Mouse (Mus musculus) adrenal gland, postnatal 36 days (tissue): ENCODE measurements around the gene Svbp. TPM values are rescaled to one million over a fixed set of nuclear protein-coding genes. Genes with fewer than 3 reads are reported as not detected.

ENCODE experiments used
- DNase-seq, 2 experiments: peaks; one replicate each; pipeline ENCODE4 v3.0.0; 2021; ENCODE audit warnings: mixed read lengths in 1 of 2
- total RNA-seq, 2 experiments: library from RNA; stranded (reverse); gene quantifications; 2 replicates each; pipeline ENCODE4 v1.2.3; 2021

The Svbp gene
- total RNA-seq, 2 experiments from 2014 or later: 17.1 to 19.2 TPM

- DNase-seq: no peak
These were observed 4.5 kb upstream of the Svbp start for GRCm38 (mm10) chr4:119190618-119191017.

GRCm38 (mm10) chr4:119191273-119191672 lies 3.8 kb upstream of the Svbp start:
- no peak for DNase-seq

- DNase-seq: no peak
These were observed 2.3 kb upstream of the Svbp start for GRCm38 (mm10) chr4:119192757-119193156.

GRCm38 (mm10) chr4:119195582-119196320 lies 645 bp downstream of the Svbp start:
- no peak for DNase-seq

GRCm38 (mm10) chr4:119198105-119198504 lies 3.0 kb downstream of the Svbp start:
- DNase-seq: no peak

GRCm38 (mm10) chr4:119204672-119205071 lies 9.6 kb downstream of the Svbp start:
- peak; percentile 64 to 75 for DNase-seq

GRCm38 (mm10) chr4:119216667-119217066 lies 21.6 kb downstream of the Svbp start:
- no peak for DNase-seq

- DNase-seq: no peak
These were observed 23.1 kb downstream of the Svbp start, which contains the start of gene Tmem269 for GRCm38 (mm10) chr4:119218169-119218568. Tmem269 (minus strand) TSS chr4:119218217.

GRCm38 (mm10) chr4:119223696-119224095 lies 28.6 kb downstream of the Svbp start:
- peak; percentile 56 to 65 for DNase-seq

- DNase-seq: no peak
These were observed 29.4 kb downstream of the Svbp start for GRCm38 (mm10) chr4:119224534-119224933.

GRCm38 (mm10) chr4:119225719-119226118 lies 30.6 kb downstream of the Svbp start:
- DNase-seq: peak in 1 of 2 experiments; percentile 56

- no peak for DNase-seq
These were observed 31.6 kb downstream of the Svbp start for GRCm38 (mm10) chr4:119226751-119227150.

- DNase-seq: peak; percentile 99
These were observed 37.5 kb downstream of the Svbp start, which contains the start of the genes AU022252 and P3h1 for GRCm38 (mm10) chr4:119232410-119233255. AU022252 (minus strand) TSS chr4:119232712. P3h1 (plus strand) TSS chr4:119232915.

GRCm38 (mm10) chr4:119233256-119233901 lies 38.3 kb downstream of the Svbp start:
- DNase-seq: peak; percentile 56 to 60

- DNase-seq: no peak
These were observed 39.2 kb downstream of the Svbp start for GRCm38 (mm10) chr4:119234348-119234747.

- no peak for DNase-seq
These were observed 43.6 kb downstream of the Svbp start for GRCm38 (mm10) chr4:119238661-119239060.

GRCm38 (mm10) chr4:119239181-119239682 lies 44.1 kb downstream of the Svbp start:
- DNase-seq: no peak

GRCm38 (mm10) chr4:119241664-119242063 lies 46.6 kb downstream of the Svbp start:
- no peak for DNase-seq

GRCm38 (mm10) chr4:119242571-119242970 lies 47.5 kb downstream of the Svbp start:
- DNase-seq: no peak

- DNase-seq: no peak
These were observed 49.5 kb downstream of the Svbp start for GRCm38 (mm10) chr4:119244468-119245240.

- peak; percentile 52 to 58 for DNase-seq
These were observed 50.5 kb downstream of the Svbp start for GRCm38 (mm10) chr4:119245556-119245955.
